Mouse (Mus musculus): ENCODE results near the gene Tbc1d9b.

Tbc1d9b gene

GRCm38 (mm10) chr11:50176351-50176750, 45.2 kb downstream of the Tbc1d9b start:
- DNase-seq (ENCODE audit: low spot score in 2 of 2), result no peak

- DNase-seq (ENCODE audit: low spot score in 2 of 2), result no peak
These were observed 45.9 kb downstream of the Tbc1d9b start for GRCm38 (mm10) chr11:50177111-50177510.

- no peak for DNase-seq (ENCODE audit: low spot score in 2 of 2)
These were observed 47.6 kb downstream of the Tbc1d9b start for GRCm38 (mm10) chr11:50178532-50179488.

GRCm38 (mm10) chr11:50180478-50181231, 49.5 kb downstream of the Tbc1d9b start:
- DNase-seq (ENCODE audit: low spot score in 2 of 2), result no peak

GRCm38 (mm10) chr11:50182702-50183101, 51.5 kb downstream of the Tbc1d9b start:
- no peak for DNase-seq (ENCODE audit: low spot score in 2 of 2)

DNA sequence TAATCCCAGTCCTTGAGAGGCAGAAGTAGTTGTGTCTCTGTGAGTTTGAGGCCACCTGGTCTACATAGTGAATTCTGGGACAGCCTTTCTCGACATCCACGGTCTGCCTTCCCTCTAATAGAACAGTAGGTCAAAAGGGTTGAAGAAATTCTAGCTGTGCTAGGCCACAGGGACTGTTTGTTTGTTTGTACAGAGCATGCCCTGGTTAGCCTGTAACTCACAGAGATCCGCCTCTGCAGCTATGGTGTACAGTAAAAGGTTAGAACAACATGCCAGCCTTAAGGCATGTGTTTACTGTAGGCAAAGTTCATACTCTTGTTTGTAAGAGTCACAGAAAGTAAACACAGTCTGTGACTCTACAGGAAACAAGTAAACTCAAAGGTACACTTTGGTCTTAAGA, 53.6 kb downstream of the Tbc1d9b start:
- no peak for DNase-seq (ENCODE audit: low spot score in 2 of 2)

- DNase-seq (ENCODE audit: low spot score in 2 of 2), result no peak
These were observed 57.5 kb downstream of the Tbc1d9b start for GRCm38 (mm10) chr11:50188682-50189081.

DNA sequence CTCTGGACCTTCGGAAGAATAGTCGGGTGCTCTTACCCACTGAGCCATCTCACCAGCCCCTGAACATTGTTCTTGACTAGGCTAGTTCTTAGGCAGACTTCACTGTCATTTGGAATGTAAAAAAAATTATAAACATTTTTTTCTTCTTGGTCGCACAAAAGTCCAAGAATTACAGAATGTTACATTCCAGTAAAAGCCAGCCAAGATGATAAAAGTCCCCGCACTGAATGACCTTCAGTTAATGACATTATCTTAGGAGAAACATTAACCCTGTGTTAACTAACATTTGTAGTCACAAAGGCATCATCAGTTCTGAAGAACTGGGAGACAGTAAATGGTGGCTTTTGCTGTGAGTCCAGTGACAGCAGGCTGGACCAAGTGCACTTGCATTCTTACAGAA, 59.2 kb downstream of the Tbc1d9b start:
- no peak for DNase-seq (ENCODE audit: low spot score in 2 of 2)

GRCm38 (mm10) chr11:50192278-50192677, 61.1 kb downstream of the Tbc1d9b start:
- DNase-seq (ENCODE audit: low spot score in 2 of 2), result no peak

DNA sequence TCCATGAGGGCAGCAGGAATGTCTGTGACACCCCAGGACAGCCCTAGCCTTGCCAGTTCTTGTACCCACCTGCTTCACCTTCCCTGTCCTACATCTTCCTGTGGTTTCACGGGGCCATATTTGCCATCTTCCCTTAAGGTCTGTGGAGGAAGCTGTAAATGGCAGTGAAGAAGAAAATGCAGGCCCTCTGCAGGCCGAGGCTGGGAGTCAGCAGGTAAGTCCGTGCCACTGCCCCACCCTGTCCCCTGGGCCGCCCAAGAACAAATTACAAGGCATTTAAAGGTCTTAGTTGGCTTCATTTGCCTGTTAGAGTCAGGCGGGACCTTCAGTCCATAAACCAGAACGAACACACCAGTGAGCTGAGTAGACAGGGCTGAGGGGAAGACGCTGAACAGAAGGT, 62.9 kb downstream of the Tbc1d9b start:
- no peak for DNase-seq (ENCODE audit: low spot score in 2 of 2)

DNA sequence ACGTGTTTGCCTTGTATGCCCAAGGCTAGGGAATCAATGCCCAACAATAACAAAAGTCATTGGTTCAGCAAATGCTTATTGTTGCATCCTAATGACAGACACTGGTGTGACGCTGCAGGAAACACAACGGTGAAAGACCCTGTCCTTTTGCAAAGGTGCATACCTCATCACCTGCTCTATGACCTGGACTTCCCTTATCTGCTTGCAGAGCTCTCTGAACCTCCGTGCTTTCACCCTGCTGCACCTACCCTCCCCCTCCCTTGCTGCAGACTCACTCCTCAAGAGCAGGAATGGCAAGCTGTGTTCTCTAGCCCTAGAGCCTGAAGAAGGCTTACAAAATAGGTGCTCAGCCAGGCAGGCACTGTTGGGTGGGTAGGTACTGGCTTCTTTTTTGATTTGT, 63.6 kb downstream of the Tbc1d9b start:
- no peak for DNase-seq (ENCODE audit: low spot score in 2 of 2)

DNA sequence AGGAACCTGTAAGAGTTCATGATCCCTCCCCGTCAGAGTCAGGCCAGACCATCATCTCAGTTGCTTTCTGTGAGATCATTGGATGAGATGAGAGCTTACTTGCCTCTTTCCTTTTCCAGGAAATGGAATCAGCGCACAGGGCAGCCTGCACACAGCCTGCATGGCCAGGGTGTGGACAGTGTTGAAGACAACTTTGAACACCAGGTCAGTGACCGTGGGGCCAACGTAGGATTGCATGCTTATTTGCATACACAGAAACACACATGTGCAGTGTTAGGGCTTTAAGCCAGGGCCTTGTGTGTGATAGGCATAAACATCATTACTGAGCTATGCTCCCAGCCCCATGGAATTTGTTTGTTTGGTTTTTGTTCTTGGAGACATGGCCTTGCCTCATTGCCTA, 66.3 kb downstream of the Tbc1d9b start:
- no peak for DNase-seq (ENCODE audit: low spot score in 2 of 2)

DNA sequence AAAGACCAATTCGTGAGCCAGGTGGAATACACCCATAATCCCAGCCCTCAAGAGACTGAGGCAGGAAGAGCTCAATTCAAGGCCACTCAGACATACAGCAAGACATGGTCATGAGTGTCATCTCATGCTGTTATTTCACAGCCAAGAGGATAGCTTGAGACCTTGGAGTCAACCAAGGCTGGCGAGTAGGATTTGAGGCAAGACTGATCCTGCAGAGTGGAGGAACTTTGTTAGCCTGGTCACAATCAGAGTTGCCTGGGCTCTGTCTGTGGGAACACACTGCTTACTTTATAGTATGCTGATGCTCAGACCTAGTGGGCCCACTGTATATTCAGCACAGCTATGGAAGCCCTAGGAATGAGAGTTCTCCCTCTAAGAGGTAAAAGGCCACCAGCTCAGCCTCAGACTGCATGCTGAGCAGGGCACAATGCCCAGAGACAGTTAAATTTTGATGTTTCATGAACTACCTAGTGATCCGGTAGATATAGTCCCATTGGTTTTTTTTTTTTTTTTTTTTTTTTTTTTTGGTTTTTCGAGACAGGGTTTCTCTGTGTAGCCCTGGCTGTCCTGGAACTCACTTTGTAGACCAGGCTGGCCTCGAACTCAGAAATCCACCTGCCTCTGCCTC, 67.1 kb downstream of the Tbc1d9b start:
- DNase-seq (ENCODE audit: low spot score in 2 of 2), result no peak

DNA sequence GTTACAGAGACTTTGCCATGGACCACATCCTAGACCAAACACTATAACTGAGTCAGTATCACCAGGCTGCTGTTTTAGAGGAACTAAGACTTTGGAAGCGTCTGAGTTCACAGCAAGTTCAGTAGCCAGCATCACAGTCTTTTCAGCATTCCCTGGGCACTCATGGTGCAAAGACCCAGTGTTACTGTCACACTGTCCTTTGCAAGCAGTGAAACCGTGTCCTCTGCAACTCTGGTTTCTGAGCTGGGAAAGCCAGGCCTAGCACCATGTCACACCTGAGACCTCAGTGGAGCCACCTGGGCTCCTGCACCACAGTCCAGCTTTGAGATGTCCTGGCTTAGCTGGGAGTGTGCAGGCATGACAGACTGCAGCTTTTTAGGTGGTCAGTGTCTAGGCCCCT, 67.7 kb downstream of the Tbc1d9b start:
- no peak for DNase-seq (ENCODE audit: low spot score in 2 of 2)

DNA sequence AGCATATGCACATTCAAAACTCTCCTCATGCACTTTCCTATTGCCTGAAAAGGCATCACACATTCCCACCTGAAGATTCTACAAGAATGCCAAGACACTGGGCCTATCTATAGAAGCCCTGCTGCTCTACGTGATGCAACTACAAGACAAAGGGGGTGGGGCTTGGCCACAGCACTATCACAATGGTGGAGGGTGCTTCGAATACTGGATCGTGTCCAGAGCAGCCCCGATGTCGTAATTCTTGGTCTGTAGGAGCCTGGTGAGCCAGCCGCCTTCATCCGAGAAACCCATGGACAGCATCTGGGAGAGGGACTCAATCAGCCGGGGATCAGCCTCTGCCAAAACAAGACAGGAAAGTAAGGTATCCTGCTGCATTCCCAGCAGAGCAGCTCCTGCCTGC, 69.4 kb downstream of the Tbc1d9b start:
- DNase-seq (ENCODE audit: low spot score in 2 of 2), result no peak

- DNase-seq (ENCODE audit: low spot score in 2 of 2), result no peak
These were observed 70.4 kb downstream of the Tbc1d9b start for GRCm38 (mm10) chr11:50201590-50201989.

DNA sequence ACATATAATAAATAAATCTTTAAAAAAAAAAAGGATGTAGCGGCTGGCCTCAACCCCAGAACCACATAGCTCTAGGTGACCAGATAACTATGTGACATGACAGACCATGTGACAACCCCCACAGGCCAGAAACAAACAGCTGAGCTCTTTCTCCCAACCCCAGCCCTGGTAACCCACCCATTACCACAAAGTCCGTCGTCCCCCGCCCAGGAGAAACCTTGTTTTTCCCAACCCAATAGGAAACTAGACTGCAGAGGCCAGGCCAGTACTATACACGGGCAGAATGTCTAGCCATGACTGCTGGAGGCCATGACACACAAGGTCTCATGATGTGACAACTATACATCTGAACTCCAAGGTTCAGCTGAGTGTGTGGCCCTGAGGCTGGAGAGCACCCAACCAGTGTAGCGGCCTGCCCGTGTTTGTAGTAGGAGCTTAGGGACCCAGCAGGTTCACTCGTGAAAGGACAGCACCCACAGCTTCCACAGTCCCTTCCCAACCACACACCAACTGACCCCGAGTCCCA, 72.2 kb downstream of the Tbc1d9b start:
- DNase-seq (ENCODE audit: low spot score in 2 of 2), result no peak

DNA sequence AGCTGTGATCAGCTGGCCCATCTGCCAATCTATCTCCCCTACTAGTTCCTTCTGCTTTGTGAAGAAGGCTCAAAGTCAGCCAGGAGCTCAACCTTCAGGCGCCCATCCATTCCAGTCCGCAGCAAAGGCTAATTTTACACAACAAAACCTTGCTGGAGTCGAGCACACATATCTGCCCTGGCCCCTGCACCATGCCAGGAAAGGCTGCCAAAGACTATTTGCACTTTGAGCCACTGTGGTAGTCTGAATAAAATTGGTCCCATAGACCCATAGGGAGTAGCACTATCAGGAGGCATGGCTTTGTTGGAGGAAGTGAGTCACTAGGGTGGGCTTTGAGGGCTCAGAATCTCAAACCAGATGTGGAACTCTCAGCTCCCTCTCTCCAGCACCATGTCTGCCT, 74.2 kb downstream of the Tbc1d9b start:
- DNase-seq (ENCODE audit: low spot score in 2 of 2), result no peak

GRCm38 (mm10) chr11:50206037-50206436, 74.8 kb downstream of the Tbc1d9b start:
- no peak for DNase-seq (ENCODE audit: low spot score in 2 of 2)

GRCm38 (mm10) chr11:50207344-50207743, 76.1 kb downstream of the Tbc1d9b start:
- DNase-seq (ENCODE audit: low spot score in 2 of 2), result no peak

- DNase-seq (ENCODE audit: low spot score in 2 of 2), result no peak
These were observed 76.8 kb downstream of the Tbc1d9b start for GRCm38 (mm10) chr11:50208039-50208438.

DNA sequence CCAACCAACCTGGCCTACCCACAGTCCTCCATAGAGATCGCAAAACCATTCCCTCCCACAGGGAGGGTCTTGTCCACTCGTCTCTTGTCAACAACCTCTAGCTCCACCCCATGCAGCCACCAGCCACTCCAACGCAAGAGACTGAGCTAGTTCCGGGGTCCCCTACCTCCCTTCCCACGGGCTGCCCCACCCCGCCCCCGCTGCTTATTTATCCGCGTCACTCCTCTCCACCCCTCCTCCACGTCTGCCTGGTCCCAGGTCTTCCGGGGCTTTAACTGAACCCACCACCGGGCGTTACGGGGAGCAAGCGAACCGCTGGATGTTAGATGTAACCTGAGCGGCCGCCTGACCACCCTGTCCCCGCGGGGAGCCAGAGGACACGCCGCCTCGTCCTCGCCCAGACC, 78.9 kb downstream of the Tbc1d9b start:
- peak; percentile 62 to 89 for DNase-seq (ENCODE audit: low spot score in 2 of 2)

All from urinary bladder, adult 18-20 months (tissue).